In genomic region chr17:67206984-67207383, GRCm38 (mm10) we compare ENCODE assay signal across 25 mouse cellular contexts.
"Had no signal": no experiment of that assay in that cellular context is flagged by ENCODE, and none has a peak within 500 bp of the region (broad histone marks: within the 10 kb centered on the region; RNA-seq: fewer than 3 reads in every experiment).

No protein-coding gene starts in this region.

- H3K27me3 ChIP-seq: hindbrain, embryonic 13.5 days; hindbrain, embryonic 15.5 days; kidney, embryonic 15.5 days; limb, embryonic 13.5 days; limb, embryonic 15.5 days; liver, embryonic 12.5 days had no signal

- H3K36me3 ChIP-seq: hindbrain, embryonic 10.5 days; hindbrain, embryonic 13.5 days; hindbrain, embryonic 15.5 days; kidney, embryonic 15.5 days; limb, embryonic 13.5 days; limb, embryonic 15.5 days; liver, embryonic 12.5 days had no signal

- ATAC-seq: hindbrain, postnatal 0 days; intestine, embryonic 16.5 days; liver, embryonic 12.5 days had no signal

- H3K4me2 ChIP-seq: heart, embryonic 11.5 days; hindbrain, embryonic 13.5 days; hindbrain, embryonic 15.5 days; kidney, embryonic 15.5 days; limb, embryonic 13.5 days; limb, embryonic 15.5 days; liver, embryonic 12.5 days had no signal

- H3K9me3 ChIP-seq: hindbrain, embryonic 10.5 days; hindbrain, embryonic 13.5 days; hindbrain, embryonic 15.5 days; kidney, embryonic 15.5 days; limb, embryonic 13.5 days; limb, embryonic 15.5 days; liver, embryonic 12.5 days had no signal

- H3K4me3 ChIP-seq: heart, adult 2 months; hindbrain, embryonic 10.5 days; hindbrain, embryonic 13.5 days; hindbrain, embryonic 15.5 days; kidney, embryonic 15.5 days; limb, embryonic 13.5 days; limb, embryonic 15.5 days; liver, embryonic 12.5 days had no signal

- H3K27ac ChIP-seq: heart, adult 2 months; hindbrain, embryonic 10.5 days; hindbrain, embryonic 13.5 days; hindbrain, embryonic 15.5 days; hindbrain, postnatal 0 days; kidney, embryonic 15.5 days; kidney, postnatal 0 days; limb, embryonic 13.5 days; limb, embryonic 15.5 days; liver, embryonic 12.5 days; liver, embryonic 14.5 days had no signal

- H3K4me1 ChIP-seq: hindbrain, embryonic 13.5 days; hindbrain, embryonic 15.5 days; kidney, embryonic 15.5 days; liver, embryonic 12.5 days had no signal

- DNase-seq: gastrocnemius, postnatal 14 days; gastrocnemius, postnatal 36 days; heart, adult 2 months; heart, postnatal 10 days; heart, postnatal 4 days; kidney, adult 11 months; kidney, adult 2 months; kidney, adult 9 months; kidney, postnatal 14 days; kidney, postnatal 36 days; layer of hippocampus, adult 9-11 months; layer of hippocampus, postnatal 36 days; left cerebral cortex, postnatal 4 days had no signal

- H3K9ac ChIP-seq: hindbrain, embryonic 13.5 days; hindbrain, embryonic 15.5 days; kidney, embryonic 15.5 days; limb, embryonic 13.5 days; limb, embryonic 15.5 days; liver, embryonic 12.5 days; liver, embryonic 14.5 days had no signal
